Mouse (Mus musculus) small intestine, adult 2 months (tissue): Measurements from ENCODE around the gene Gdf15.

Source experiments
- CTCF ChIP-seq: fragments of 200-500 bp; IDR thresholded peaks from 2 replicates; pipeline ENCODE4 v1.5.1; 2012; ENCODE audit warnings: low read depth, mild to moderate bottlenecking, control low read depth, inconsistent platforms, low read length, moderate library complexity, mixed read lengths; ENCODE audit not compliant: insufficient replicate concordance, insufficient read length; ENCODE audit errors: extremely low read depth
- POLR2A ChIP-seq: fragments of 200-500 bp; IDR thresholded peaks from 2 replicates; pipeline ENCODE4 v1.6.1; 2012; ENCODE audit warnings: low read depth, mild to moderate bottlenecking, control low read depth, inconsistent platforms, low read length, moderate library complexity

- TF ChIP-seq POLR2A (no peak), CTCF (no peak)
Observed at GRCm38 (mm10) chr8:70649324-70649723, 17.1 kb upstream of the Gdf15 start.
